Mouse (Mus musculus): ENCODE data around the gene Rap1gap. TPM values are rescaled to one million over a fixed set of nuclear protein-coding genes. Genes with fewer than 3 reads are reported as not detected.

The Rap1gap gene
- total RNA-seq (2023): 1 to 10 TPM; 1.3 to 2.7 TPM

DNA sequence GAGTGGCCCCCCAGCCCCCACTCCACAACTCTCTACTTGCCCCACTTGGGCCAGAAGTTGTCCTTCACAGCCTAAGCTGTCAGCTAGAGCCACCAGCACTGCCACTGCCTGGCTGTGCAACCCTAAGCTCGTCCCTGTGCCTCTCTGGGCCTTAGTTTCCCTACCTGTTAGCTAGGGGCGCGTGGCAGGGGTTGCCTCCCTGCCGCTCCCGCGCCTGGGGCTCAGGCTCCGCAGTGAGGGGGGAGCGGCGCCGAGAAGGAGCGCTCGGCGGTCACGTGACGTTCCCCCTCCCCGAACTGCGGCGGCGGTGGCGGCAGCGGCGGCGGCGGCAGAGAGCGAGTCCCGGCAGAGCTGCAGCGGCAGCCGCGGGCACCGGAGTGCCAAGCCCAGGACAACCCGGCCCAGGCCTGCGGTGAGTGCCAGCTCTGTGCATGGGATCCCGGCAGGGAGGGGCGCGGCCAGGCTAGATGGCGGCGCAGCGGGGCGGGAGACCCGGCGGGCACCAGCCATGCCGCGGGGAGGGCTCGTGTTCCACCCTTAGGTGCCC is at the start of gene Rap1gap:
Gene Rap1gap (plus strand): TSS at position 294 of the 547 bp plus-strand sequence.

Other genes starting within 250 kb of the Rap1gap start
- gene Cela3b, start 234.2 kb upstream of the Rap1gap start, total RNA-seq (2023): not detected
- gene 1700013G24Rik, start 211.4 kb upstream of the Rap1gap start, total RNA-seq (2023): not detected
- under 1 TPM; 0.31 to 0.66 TPM for gene Hspg2, start 196.0 kb upstream of the Rap1gap start, total RNA-seq (2023)
- not detected for gene Ldlrad2, start 90.2 kb upstream of the Rap1gap start, total RNA-seq (2023)
- 100 to 1,000 TPM in 1 of 2 experiments, 10 to 100 TPM in 1; 99.4 to 100 TPM for gene Usp48, start 71.0 kb upstream of the Rap1gap start, total RNA-seq (2023)
- 1 to 10 TPM; 3.2 to 3.8 TPM for gene Alpl, start 131.7 kb downstream of the Rap1gap start, total RNA-seq (2023)
- 10 to 100 TPM; 10.7 to 12.3 TPM for gene Ece1, start 197.5 kb downstream of the Rap1gap start, total RNA-seq (2023)

All from neutrophil, adult 83 days (primary cell).